Mouse (Mus musculus): ENCODE data around the gene Ggt5. TPM values are rescaled to one million over a fixed set of nuclear protein-coding genes. Genes with fewer than 3 reads are reported as not detected.

Gene Ggt5
- total RNA-seq, 2 experiments from 2014 or later: 4.2 to 4.7 TPM

- no peak for DNase-seq
Observed at GRCm38 (mm10) chr10:75650306-75650902, 61.3 kb downstream of the Ggt5 start.

GRCm38 (mm10) chr10:75651381-75652068 is 62.4 kb downstream of the Ggt5 start:
- DNase-seq: no peak

- no peak for DNase-seq
Observed at GRCm38 (mm10) chr10:75654053-75654452, 64.9 kb downstream of the Ggt5 start.

GRCm38 (mm10) chr10:75657165-75657564 is 68.0 kb downstream of the Ggt5 start:
- no peak for DNase-seq

- DNase-seq: no peak
Observed at GRCm38 (mm10) chr10:75657772-75658171, 68.6 kb downstream of the Ggt5 start.

GRCm38 (mm10) chr10:75661381-75661780 is 72.2 kb downstream of the Ggt5 start:
- DNase-seq: no peak

- no peak for DNase-seq
Observed at GRCm38 (mm10) chr10:75661876-75662275, 72.7 kb downstream of the Ggt5 start.

- DNase-seq: no peak
Observed at GRCm38 (mm10) chr10:75662575-75662974, 73.4 kb downstream of the Ggt5 start.

- no peak for DNase-seq
Observed at GRCm38 (mm10) chr10:75664673-75665270, 75.6 kb downstream of the Ggt5 start.

- no peak for DNase-seq
Observed at GRCm38 (mm10) chr10:75666451-75667030, 77.4 kb downstream of the Ggt5 start.

Other genes with a start within 250 kb of the Ggt5 start
- under 1 TPM; 0.25 to 0.64 TPM for gene Upb1, start 188.2 kb upstream of the Ggt5 start, total RNA-seq (2021)
- gene Snrpd3, start 71.8 kb upstream of the Ggt5 start, total RNA-seq (2021): 10 to 100 TPM; 66.2 to 80.3 TPM
- gene Gucd1, start 71.4 kb upstream of the Ggt5 start, total RNA-seq (2021): 10 to 100 TPM; 33.0 to 36.8 TPM
- gene Lrrc75b, start 29.0 kb upstream of the Ggt5 start, total RNA-seq (2021): 1 to 10 TPM in 1 of 2 experiments, under 1 TPM in 1; 0.67 to 1.1 TPM
- gene Ggt1, start 27.7 kb upstream of the Ggt5 start, total RNA-seq (2021): under 1 TPM in 1 of 2 experiments, not detected in 1; 0.54 TPM
- 1 to 10 TPM; 1.5 to 1.8 TPM for gene Susd2, start 54.7 kb downstream of the Ggt5 start, total RNA-seq (2021)
- 10 to 100 TPM; 15.2 to 20.9 TPM for gene Cabin1, start 175.0 kb downstream of the Ggt5 start, total RNA-seq (2021)
- gene Ddt, start 184.1 kb downstream of the Ggt5 start, total RNA-seq (2021): 100 to 1,000 TPM in 1 of 2 experiments, 10 to 100 TPM in 1; 83.7 to 109 TPM
- not detected for gene Gm20441, start 191.6 kb downstream of the Ggt5 start, total RNA-seq (2021)
- 1 to 10 TPM; 3.7 to 5.0 TPM for gene Gstt3, start 192.1 kb downstream of the Ggt5 start, total RNA-seq (2021)
- 10 to 100 TPM; 16.1 to 22.4 TPM for gene Gstt1, start 209.2 kb downstream of the Ggt5 start, total RNA-seq (2021)
- gene Gstt4, start 233.2 kb downstream of the Ggt5 start, total RNA-seq (2021): not detected
- 10 to 100 TPM in 1 of 2 experiments, 1 to 10 TPM in 1; 7.8 to 10.7 TPM for gene Gstt2, start 248.1 kb downstream of the Ggt5 start, total RNA-seq (2021)